Mouse (Mus musculus) testis, adult 2 months (tissue): ENCODE data around the gene Scai. TPM values are rescaled to one million over a fixed set of nuclear protein-coding genes. Genes with fewer than 3 reads are reported as not detected.

ENCODE experiments used
- H3K27ac ChIP-seq: fragments of 200-500 bp; 2 replicates; pipeline ENCODE4 v1.5.1; 2012; ENCODE audit warnings: low read depth, low read length; ENCODE audit not compliant: control insufficient read depth, insufficient read depth
- H3K27me3 ChIP-seq: fragments of 200-500 bp; 2 replicates; pipeline ENCODE4 v1.6.1; 2012; ENCODE audit warnings: mild to moderate bottlenecking, low read length, moderate library complexity; ENCODE audit not compliant: control insufficient read depth, insufficient read depth
- H3K36me3 ChIP-seq: fragments of 200-500 bp; 2 replicates; pipeline ENCODE4 v1.6.1; 2012; ENCODE audit warnings: mild to moderate bottlenecking, low read length; ENCODE audit not compliant: control insufficient read depth, insufficient read depth
- H3K4me1 ChIP-seq: fragments of 200-500 bp; 2 replicates; pipeline ENCODE4 v1.6.1; 2012; ENCODE audit warnings: low read length; ENCODE audit not compliant: control insufficient read depth, insufficient read depth
- H3K4me3 ChIP-seq: fragments of 200-500 bp; 2 replicates; pipeline ENCODE4 v1.5.1; 2012; ENCODE audit warnings: low read depth, mild to moderate bottlenecking, low read length, moderate library complexity, mixed read lengths; ENCODE audit not compliant: control insufficient read depth
- CTCF ChIP-seq: fragments of 200-500 bp; IDR thresholded peaks from 2 replicates; pipeline ENCODE4 v1.5.1; 2012; ENCODE audit warnings: low read depth, mild to moderate bottlenecking, inconsistent platforms, low read length, moderate library complexity; ENCODE audit not compliant: control insufficient read depth, insufficient read depth, insufficient replicate concordance
- POLR2A ChIP-seq: fragments of 200-500 bp; IDR thresholded peaks from 2 replicates; pipeline ENCODE4 v1.6.1; 2012; ENCODE audit warnings: low read depth, mild to moderate bottlenecking, inconsistent platforms, low read length, moderate library complexity; ENCODE audit not compliant: control insufficient read depth
- polyA plus RNA-seq: library from polyadenylated mRNA; depleted of rRNA; stranded (reverse); fragments of >200 nt; gene quantifications from 2 replicates; pipeline ENCODE4 v1.2.3, GENCODE M21; 2012

Scai gene
- polyA plus RNA-seq, 1 experiment = 6.0 TPM

DNA sequence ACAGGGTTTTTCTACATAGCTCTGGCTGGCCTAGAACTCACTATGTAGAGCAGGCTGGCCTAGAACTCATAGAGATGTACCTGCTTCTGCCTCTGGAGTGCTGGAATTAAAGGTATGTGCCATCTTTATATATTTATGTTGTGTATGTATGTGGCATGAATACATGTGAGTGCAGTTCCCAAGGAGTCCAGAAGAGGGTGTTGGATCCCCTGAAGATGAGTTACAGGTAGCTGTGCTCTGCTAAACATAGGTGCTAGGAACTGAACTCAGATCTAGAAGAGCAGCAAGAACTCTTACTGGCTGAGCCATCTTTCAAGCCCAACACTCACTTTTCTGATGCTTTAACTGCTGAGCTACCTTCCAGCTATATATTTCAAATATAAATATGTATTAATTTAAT lies 92.5 kb downstream of the Scai start:
- no peak overlapping the region for H3K4me3 ChIP-seq
- H3K27me3 ChIP-seq = no peaks in the 10 kb centered on the region
- TF ChIP-seq POLR2A = no peak
- TF ChIP-seq CTCF = no peak
- no peaks in the 10 kb centered on the region for H3K4me1 ChIP-seq
- no peak overlapping the region for H3K27ac ChIP-seq
- no peaks in the 10 kb centered on the region for H3K36me3 ChIP-seq

DNA sequence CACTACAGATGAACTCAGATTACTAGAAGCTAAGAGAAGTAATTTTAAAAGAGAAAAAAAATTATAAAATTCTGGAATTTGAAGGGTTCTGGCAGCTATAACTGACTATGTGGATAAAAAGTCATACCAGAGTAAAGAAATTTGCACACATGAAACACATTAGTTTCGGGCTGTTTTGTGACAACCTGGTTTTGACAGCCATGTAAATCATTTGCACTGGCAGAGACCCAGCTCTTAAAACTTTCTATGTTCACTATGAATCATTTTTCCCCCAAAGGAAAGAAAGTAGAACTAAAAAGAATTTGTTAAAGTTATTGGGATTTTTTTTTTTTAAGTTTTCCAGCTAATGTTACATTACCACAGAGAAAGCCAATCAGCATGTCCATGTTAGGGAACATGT lies 98.6 kb downstream of the Scai start:
- Histone ChIP-seq H3K4me3 (no peak overlapping the region), H3K4me1 (no peaks in the 10 kb centered on the region)

DNA sequence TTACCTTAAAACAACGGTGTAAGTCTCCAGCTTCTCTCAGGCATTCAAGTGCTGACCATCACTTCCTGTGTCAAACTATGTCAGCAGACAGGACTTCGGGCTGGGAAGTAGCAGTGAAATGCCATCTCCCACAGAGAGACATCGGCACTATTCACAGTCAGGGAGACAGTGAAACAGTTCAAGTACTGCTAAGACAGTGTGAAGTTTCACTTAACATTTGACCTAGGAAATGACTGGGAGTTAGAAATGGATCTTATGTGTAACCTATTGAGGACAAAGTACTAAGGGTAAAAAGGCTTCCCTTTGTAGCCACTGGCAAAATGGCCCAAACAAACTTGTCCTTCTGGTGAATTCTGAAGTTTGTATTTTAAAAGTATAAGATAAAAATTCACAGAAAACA lies 107.8 kb downstream of the Scai start:
- H3K27me3 ChIP-seq = no peaks in the 10 kb centered on the region
- H3K4me3 ChIP-seq = no peak overlapping the region
- no peak overlapping the region for H3K27ac ChIP-seq
- TF ChIP-seq CTCF (no peak), POLR2A (no peak)
- H3K36me3 ChIP-seq = no peaks in the 10 kb centered on the region
- no peaks in the 10 kb centered on the region for H3K4me1 ChIP-seq

More for the DNA sequence above, 98.6 kb downstream of the Scai start:
- Histone ChIP-seq H3K27ac (no peak overlapping the region), H3K36me3 (no peaks in the 10 kb centered on the region), H3K27me3 (no peaks in the 10 kb centered on the region)
- no peak for TF ChIP-seq CTCF
- TF ChIP-seq POLR2A = no peak

DNA sequence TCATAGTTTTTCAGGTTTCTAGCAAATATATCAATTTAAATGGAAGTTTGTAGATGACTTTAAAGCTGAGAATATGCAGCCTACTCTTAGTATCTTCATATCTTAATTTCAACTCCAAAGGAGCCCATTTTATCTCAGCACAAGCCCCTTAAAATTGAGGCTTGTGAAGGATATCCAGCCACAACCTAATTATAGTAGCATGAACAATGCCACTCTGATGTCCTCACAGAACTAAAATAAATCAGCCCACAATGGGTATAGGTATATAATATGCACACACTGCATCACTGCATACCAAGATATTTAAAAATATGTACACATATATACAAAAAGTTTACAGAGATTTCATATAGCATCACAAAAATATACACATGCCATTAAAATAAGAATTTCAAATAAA lies 119.9 kb downstream of the Scai start:
- no peaks in the 10 kb centered on the region for H3K4me1 ChIP-seq
- TF ChIP-seq CTCF = no peak
- TF ChIP-seq POLR2A = no peak
- H3K36me3 ChIP-seq = no peaks in the 10 kb centered on the region
- no peaks in the 10 kb centered on the region for H3K27me3 ChIP-seq
- no peak overlapping the region for H3K4me3 ChIP-seq
- no peak overlapping the region for H3K27ac ChIP-seq

DNA sequence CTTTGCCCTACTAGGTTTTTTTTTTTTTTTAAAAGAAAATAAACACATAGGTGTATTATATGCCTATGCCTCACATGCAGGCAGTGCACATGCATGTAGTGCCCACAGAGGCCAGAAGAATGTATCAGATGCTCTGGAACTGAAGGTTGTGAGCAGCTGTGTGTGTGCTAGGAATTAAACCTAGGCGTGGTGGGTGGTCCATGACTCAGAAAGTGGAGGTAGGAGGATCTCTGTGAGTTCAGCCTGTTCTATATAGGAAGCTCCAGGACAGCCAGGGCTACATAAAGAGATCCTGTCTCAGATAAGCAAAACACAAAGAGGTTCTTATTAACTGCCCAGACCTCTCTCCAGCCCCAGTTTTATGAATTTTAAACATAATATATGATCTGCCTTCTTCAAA lies 121.4 kb downstream of the Scai start:
- Histone ChIP-seq H3K27me3 (no peaks in the 10 kb centered on the region), H3K4me1 (peaks cover 1% of the 10 kb centered on the region; the same call in 1 of the 2 replicates), H3K27ac (no peak overlapping the region), H3K4me3 (no peak overlapping the region), H3K36me3 (no peaks in the 10 kb centered on the region)
- TF ChIP-seq CTCF (no peak), POLR2A (no peak)

DNA sequence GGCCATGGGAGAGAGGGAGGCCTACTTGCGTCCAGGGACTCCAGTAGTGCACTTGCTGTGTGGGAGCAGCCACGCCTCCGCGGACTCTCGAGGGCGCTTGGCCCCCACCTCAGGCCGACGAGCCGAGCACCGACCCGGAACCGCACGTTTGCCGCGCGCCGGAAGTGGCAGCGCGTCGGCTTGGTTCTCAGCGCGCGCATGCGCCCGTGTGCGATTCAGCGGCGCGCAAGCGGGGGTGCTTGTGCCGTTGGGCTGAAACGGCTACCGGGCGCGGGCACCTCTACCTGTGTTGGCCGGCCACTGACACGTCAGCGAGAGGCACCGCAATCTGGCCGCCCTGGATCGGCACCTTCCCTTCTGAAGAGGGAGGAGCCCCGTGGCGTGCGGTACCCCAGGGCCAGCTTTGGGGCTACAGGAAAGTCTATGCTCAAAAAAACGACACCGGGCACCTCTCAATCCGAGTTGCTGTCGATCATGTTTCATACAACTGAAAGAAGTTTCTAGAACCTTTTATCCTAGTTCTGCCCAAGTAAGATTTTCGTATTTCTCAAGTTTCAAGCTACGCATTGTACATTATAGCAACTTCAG lies 125.0 kb downstream of the Scai start, which contains the start of gene Golga1:
Gene Golga1 (minus strand): TSS at position 142 of the 588 bp plus-strand sequence.
- Histone ChIP-seq H3K27ac (peak within 1 kb of the TSS; percentile 99), H3K36me3 (no peaks in the 10 kb centered on the region), H3K4me1 (peaks cover 2% of the 10 kb centered on the region; the same call in 1 of the 2 replicates), H3K27me3 (no peaks in the 10 kb centered on the region), H3K4me3 (peak within 1 kb of the TSS; percentile 86)
- TF ChIP-seq POLR2A = peak; percentile 99
- TF ChIP-seq CTCF = no peak

DNA sequence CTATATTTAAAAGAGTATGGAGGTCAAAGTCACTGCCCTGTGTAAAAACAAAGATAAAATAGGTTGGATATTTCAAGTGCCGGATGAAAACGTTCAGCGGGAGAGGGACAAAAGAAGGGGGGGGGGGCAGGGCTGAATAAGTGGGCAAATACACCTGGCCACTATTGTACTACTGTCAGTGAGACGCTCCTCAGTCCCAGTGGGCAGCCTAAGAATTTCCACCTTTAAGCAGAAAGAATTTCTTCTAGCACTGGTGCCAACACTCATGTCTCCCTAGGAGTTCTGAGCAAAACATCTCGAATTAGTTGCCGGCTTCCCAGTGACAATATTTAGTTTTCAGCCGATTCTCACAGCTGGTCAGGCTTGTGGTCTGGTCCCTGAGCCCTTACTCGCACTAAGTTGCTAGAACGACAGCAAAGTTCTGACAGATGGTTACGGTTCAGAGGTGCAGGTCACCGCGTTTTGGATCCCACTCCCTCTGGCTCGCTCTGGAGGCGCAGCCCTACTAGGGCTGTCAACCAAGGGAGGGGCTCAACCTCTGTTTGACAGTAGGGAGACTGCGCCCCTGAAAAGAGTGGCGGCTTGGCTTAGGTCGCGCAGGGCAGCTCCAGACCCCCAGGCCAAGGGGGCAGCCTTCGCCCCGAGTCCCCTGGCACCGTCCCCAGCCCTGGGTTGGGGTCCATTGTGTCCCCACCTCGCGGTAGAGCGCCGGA lies 125.7 kb downstream of the Scai start:
- no peaks in the 10 kb centered on the region for H3K36me3 ChIP-seq
- peaks cover 2% of the 10 kb centered on the region; the same call in 1 of the 2 replicates for H3K4me1 ChIP-seq
- H3K4me3 ChIP-seq = peak overlapping the region; percentile 86
- no peaks in the 10 kb centered on the region for H3K27me3 ChIP-seq
- peak overlapping the region; percentile 99 for H3K27ac ChIP-seq
- TF ChIP-seq POLR2A = no peak
- no peak for TF ChIP-seq CTCF
